38 mouse cellular contexts compared by ENCODE assay signal in genomic region chr3:138239461-138239860, GRCm38 (mm10). TPM values are rescaled to one million over a fixed set of nuclear protein-coding genes. Genes with fewer than 3 reads are reported as not detected.
"Had no signal": no experiment of that assay in that cellular context is flagged by ENCODE, and none has a peak within 500 bp of the region (broad histone marks: within the 10 kb centered on the region; RNA-seq: fewer than 3 reads in every experiment).

No protein-coding gene starts in this region.

- DNase-seq: gastrocnemius, adult 2 months; gastrocnemius, postnatal 10 days; gastrocnemius, postnatal 25 days; heart, adult 2 months; heart, postnatal 10 days; heart, postnatal 4 days; kidney, adult 11 months; kidney, postnatal 10 days; kidney, postnatal 25 days; layer of hippocampus, adult 9-11 months; layer of hippocampus, postnatal 36 days; left cerebral cortex, postnatal 4 days had no signal

- H3K9ac ChIP-seq: heart, embryonic 12.5 days; hindbrain, embryonic 12.5 days; hindbrain, embryonic 14.5 days; limb, embryonic 13.5 days; limb, embryonic 15.5 days; liver, embryonic 12.5 days had no signal

- ATAC-seq: forebrain, embryonic 16.5 days; hindbrain, embryonic 16.5 days; intestine, embryonic 16.5 days; liver, embryonic 12.5 days had no signal

- H3K27me3 ChIP-seq: heart, embryonic 12.5 days; hindbrain, embryonic 12.5 days; liver, embryonic 12.5 days had no signal

- H3K27ac ChIP-seq: heart, adult 2 months; hindbrain, embryonic 10.5 days; hindbrain, embryonic 12.5 days; hindbrain, embryonic 14.5 days; limb, embryonic 13.5 days; limb, embryonic 15.5 days; liver, embryonic 12.5 days had no signal

- H3K4me3 ChIP-seq: gastrocnemius, adult 2 months; heart, adult 2 months; heart, embryonic 12.5 days; hindbrain, embryonic 10.5 days; hindbrain, embryonic 12.5 days; limb, embryonic 13.5 days; limb, embryonic 15.5 days; liver, embryonic 12.5 days had no signal

- H3K4me1 ChIP-seq: heart, embryonic 12.5 days; hindbrain, embryonic 12.5 days had no signal

- H3K9me3 ChIP-seq: heart, embryonic 12.5 days; hindbrain, embryonic 10.5 days; hindbrain, embryonic 12.5 days; limb, embryonic 13.5 days; limb, embryonic 15.5 days; liver, embryonic 12.5 days had no signal

- H3K36me3 ChIP-seq: heart, embryonic 12.5 days; hindbrain, embryonic 10.5 days; hindbrain, embryonic 12.5 days; limb, embryonic 13.5 days; limb, embryonic 15.5 days; liver, embryonic 12.5 days had no signal

- H3K4me2 ChIP-seq: heart, embryonic 12.5 days; hindbrain, embryonic 12.5 days; hindbrain, embryonic 14.5 days; limb, embryonic 13.5 days; limb, embryonic 15.5 days; liver, embryonic 12.5 days had no signal

RNA-seq across cellular contexts. Expression of gene Adh1, which starts 21.3 kb away (rescaled TPM):
- total RNA-seq: granulocyte monocyte progenitor cell, adult 5-6 weeks had no signal

RNA-seq across cellular contexts. Expression of gene Adh7, which starts 21.9 kb away (rescaled TPM):
- total RNA-seq: granulocyte monocyte progenitor cell, adult 5-6 weeks; heart, postnatal 4 days; left cerebral cortex, adult 18-20 months; left cerebral cortex, postnatal 25 days had no signal
- polyA plus RNA-seq: heart, embryonic 12.5 days; heart, embryonic 14.5 days; intestine, embryonic 14.5 days; large intestine, adult 2 months; limb, embryonic 11.5 days had no signal

RNA-seq across cellular contexts. Expression of gene 4930579F01Rik, which starts 45.8 kb away (rescaled TPM):
- total RNA-seq: gastrocnemius, adult 2 months; gastrocnemius, postnatal 10 days; gastrocnemius, postnatal 25 days; gastrocnemius, postnatal 4 days; granulocyte monocyte progenitor cell, adult 5-6 weeks; heart, adult 2 months; heart, postnatal 10 days; heart, postnatal 25 days; heart, postnatal 4 days; layer of hippocampus, adult 18-20 months; layer of hippocampus, adult 8-10 months; layer of hippocampus, postnatal 14 days; layer of hippocampus, postnatal 36 days; left cerebral cortex, adult 18-20 months; left cerebral cortex, adult 8-10 months; left cerebral cortex, postnatal 10 days; left cerebral cortex, postnatal 25 days; left cerebral cortex, postnatal 4 days had no signal
- polyA plus RNA-seq: forebrain, embryonic 16.5 days; frontal cortex, adult 2 months; heart, embryonic 12.5 days; heart, embryonic 14.5 days; heart, embryonic 16.5 days; hindbrain, embryonic 10.5 days; hindbrain, embryonic 12.5 days; hindbrain, embryonic 14.5 days; hindbrain, embryonic 16.5 days; intestine, embryonic 14.5 days; large intestine, adult 2 months; limb, embryonic 11.5 days; limb, embryonic 15.5 days; liver, embryonic 12.5 days had no signal
